In genomic region chr9:16532884-16533283, GRCm38 (mm10) we compare ENCODE assay signal across 26 mouse cellular contexts. TPM values are rescaled to one million over a fixed set of nuclear protein-coding genes. Genes with fewer than 3 reads are reported as not detected.
DNase-seq lines count a peak whose midpoint lies in the region; ATAC-seq and TF ChIP-seq lines count a peak whose summit lies in the region.
"Had no signal": no experiment of that assay in that cellular context is flagged by ENCODE, and none has a peak within 500 bp of the region (broad histone marks: within the 10 kb centered on the region; RNA-seq: fewer than 3 reads in every experiment).

No protein-coding gene starts in this region.

- no peak overlapping the region for H3K4me3 ChIP-seq in forebrain, embryonic 14.5 days (ENCODE audit: low read depth, low read length)
- H3K4me3 ChIP-seq in forebrain, embryonic 10.5 days: no peak overlapping the region
- H3K4me3 ChIP-seq: embryonic facial prominence, embryonic 13.5 days; heart, embryonic 12.5 days; heart, embryonic 15.5 days; hindbrain, embryonic 10.5 days; hindbrain, embryonic 13.5 days; intestine, embryonic 15.5 days had no signal

- WGBS in forebrain, embryonic 14.5 days: 41% methylated on average over 1 of the region's 1 CpGs
- WGBS in forebrain, embryonic 10.5 days: 71% methylated on average over 1 of the region's 1 CpGs

- no peaks in the 10 kb centered on the region for H3K36me3 ChIP-seq in forebrain, embryonic 14.5 days (ENCODE audit: control insufficient read depth, insufficient read depth, low read length)
- no peaks in the 10 kb centered on the region for H3K36me3 ChIP-seq in forebrain, embryonic 10.5 days (replicated peaks)
- H3K36me3 ChIP-seq: embryonic facial prominence, embryonic 13.5 days; heart, embryonic 12.5 days; heart, embryonic 15.5 days; hindbrain, embryonic 10.5 days; hindbrain, embryonic 13.5 days; intestine, embryonic 15.5 days had no signal

- no peak overlapping the region for H3K4me2 ChIP-seq in forebrain, embryonic 14.5 days (ENCODE audit: low read length)
- H3K4me2 ChIP-seq: embryonic facial prominence, embryonic 13.5 days; heart, embryonic 12.5 days; heart, embryonic 15.5 days; hindbrain, embryonic 13.5 days; intestine, embryonic 15.5 days had no signal

- TF ChIP-seq CTCF in brain, embryonic 14.5 days (IDR thresholded peaks at IDR 0.05; ENCODE audit: borderline replicate concordance, extremely low read depth, insufficient read depth, insufficient read length): no peak

- H3K9me3 ChIP-seq in forebrain, embryonic 14.5 days (replicated peaks; ENCODE audit: control insufficient read depth, low read length): no peaks in the 10 kb centered on the region
- no peaks in the 10 kb centered on the region for H3K9me3 ChIP-seq in forebrain, embryonic 10.5 days
- H3K9me3 ChIP-seq: embryonic facial prominence, embryonic 13.5 days; heart, embryonic 12.5 days; heart, embryonic 15.5 days; hindbrain, embryonic 10.5 days; hindbrain, embryonic 13.5 days; intestine, embryonic 15.5 days had no signal

- no peaks in the 10 kb centered on the region for H3K27me3 ChIP-seq in forebrain, embryonic 14.5 days (replicated peaks; ENCODE audit: control insufficient read depth, insufficient read depth, low read length)
- H3K27me3 ChIP-seq in forebrain, embryonic 10.5 days (ENCODE audit: poor library complexity, severe bottlenecking): no peaks in the 10 kb centered on the region
- H3K27me3 ChIP-seq: embryonic facial prominence, embryonic 13.5 days; heart, embryonic 12.5 days; heart, embryonic 15.5 days; hindbrain, embryonic 13.5 days; intestine, embryonic 15.5 days had no signal

- ATAC-seq in forebrain, embryonic 14.5 days: peak; percentile 82; the same call in 1 of the 2 replicates
- ATAC-seq: CD4-positive, CD25-positive, alpha-beta regulatory T cell, adult 4 months; hindbrain, embryonic 16.5 days; intestine, embryonic 15.5 days had no signal

- TF ChIP-seq POLR2A in brain, embryonic 14.5 days (IDR thresholded peaks at IDR 0.05; ENCODE audit: borderline replicate concordance, extremely low read depth, insufficient read depth, insufficient read length, poor library complexity, severe bottlenecking): no peak

- H3K9ac ChIP-seq in forebrain, embryonic 14.5 days (ENCODE audit: low read length): no peak overlapping the region
- H3K9ac ChIP-seq: embryonic facial prominence, embryonic 13.5 days; heart, embryonic 12.5 days; heart, embryonic 15.5 days; hindbrain, embryonic 13.5 days; intestine, embryonic 15.5 days had no signal

- no peaks in the 10 kb centered on the region for H3K4me1 ChIP-seq in forebrain, embryonic 14.5 days (ENCODE audit: control insufficient read depth, insufficient read depth, low read length)
- H3K4me1 ChIP-seq in forebrain, embryonic 10.5 days: no peaks in the 10 kb centered on the region
- H3K4me1 ChIP-seq: embryonic facial prominence, embryonic 13.5 days; heart, embryonic 12.5 days; heart, embryonic 15.5 days; hindbrain, embryonic 10.5 days; hindbrain, embryonic 13.5 days; intestine, embryonic 15.5 days had no signal

- peak; percentile 67 for DNase-seq in forebrain, embryonic 14.5 days (ENCODE audit: low spot score)
- no peak for DNase-seq in forebrain, embryonic 10.5 days (ENCODE audit: extremely low spot score, low spot score)
- DNase-seq in layer of hippocampus, adult 9-11 months: peak; percentile 10
- DNase-seq in layer of hippocampus, postnatal 36 days: no peak
- peak; percentile 8 for DNase-seq in brain, adult 2 months (ENCODE audit: low read depth, low spot score)
- peak; percentile 77 for DNase-seq in brain, embryonic 14.5 days (ENCODE audit: low read depth)
- DNase-seq in retina, postnatal 1 day: no peak
- DNase-seq: adrenal gland, adult 2 months; adrenal gland, postnatal 14 days; cerebellum, adult 18-20 months; cerebellum, adult 9-10 months; cerebellum, postnatal 14 days; gastrocnemius, postnatal 25 days; heart, adult 18-20 months; heart, postnatal 10 days; heart, postnatal 36 days; kidney, adult 11 months had no signal

- no peak overlapping the region for H3K27ac ChIP-seq in forebrain, embryonic 14.5 days (ENCODE audit: low read depth, low read length)
- H3K27ac ChIP-seq in forebrain, embryonic 10.5 days: no peak overlapping the region
- H3K27ac ChIP-seq: embryonic facial prominence, embryonic 13.5 days; heart, embryonic 15.5 days; hindbrain, embryonic 10.5 days; hindbrain, embryonic 13.5 days; intestine, embryonic 15.5 days had no signal

RNA-seq across cellular contexts. Expression of gene Fat3, which starts 31.8 kb away (rescaled TPM):
- 12.2 and 14.7 TPM in 2 replicates for polyA plus RNA-seq in forebrain, embryonic 14.5 days (2014; fragmentation: Nextera tagmentation; extraction: Ambion mirVana)
- 3.6 and 5.2 TPM in 2 replicates for polyA plus RNA-seq in forebrain, embryonic 10.5 days (2016; fragmentation: Nextera tagmentation; extraction: Ambion mirVana)
- total RNA-seq in layer of hippocampus, postnatal 36 days (2021): 10 to 100 TPM; 35.3 to 40.1 TPM
- polyA plus RNA-seq in brain, embryonic 14.5 days (2012; rRNA removed): 31.5 and 42.0 TPM in 2 replicates
- polyA plus RNA-seq: C2C12 had no signal

Comparison
In these comparisons a context has a peak if more than half of its experiments do, and no peak if none do; other contexts are left out.
1. DNase-seq: peak in forebrain, embryonic 14.5 days (single experiment), layer of hippocampus, adult 9-11 months (single experiment), brain, adult 2 months (single experiment) and brain, embryonic 14.5 days (single experiment); none in forebrain, embryonic 10.5 days (single experiment), layer of hippocampus, postnatal 36 days (0 of 2) and retina, postnatal 1 day (single experiment).